Comparison of ENCODE assay signal across 8 mouse cellular contexts in genomic region chr5:107403011-107403946, GRCm38 (mm10). TPM values are rescaled to one million over a fixed set of nuclear protein-coding genes. Genes with fewer than 3 reads are reported as not detected.
DNase-seq lines count a peak whose midpoint lies in the region; ATAC-seq and TF ChIP-seq lines count a peak whose summit lies in the region.

No protein-coding gene starts in this region.

- TF ChIP-seq CTCF in left cerebral cortex, adult 2 months (IDR thresholded peaks at IDR 0.05) = no peak
- TF ChIP-seq CTCF in testis, adult 2 months (IDR thresholded peaks at IDR 0.05; ENCODE audit: control insufficient read depth, insufficient read depth, insufficient replicate concordance, low read depth, low read length) = no peak

- peak; percentile 28 to 35 for DNase-seq in frontal cortex, postnatal 10 days (ENCODE audit: low spot score in 2 of 2)
- no peak for DNase-seq in frontal cortex, postnatal 14 days (ENCODE audit: low spot score in 2 of 2)
- DNase-seq in ES-CJ7 (ENCODE audit: low read depth, low spot score) = peak; percentile 40
- DNase-seq in cerebellum, postnatal 10 days = peak; percentile 56 to 63
- DNase-seq in left cerebral cortex, adult 2 months (ENCODE audit: extremely low spot score in 1 of 2, low spot score in 2 of 2) = peak; percentile 54

- peak overlapping the region; percentile 99 for H3K4me2 ChIP-seq in heart, embryonic 15.5 days
- peak overlapping the region; percentile 89 for H3K4me2 ChIP-seq in midbrain, embryonic 13.5 days (replicated peaks)

- peak overlapping the region; percentile 56 for H3K4me3 ChIP-seq in heart, embryonic 15.5 days
- H3K4me3 ChIP-seq in left cerebral cortex, adult 2 months = peak overlapping the region; percentile 59
- peak overlapping the region; percentile 63 for H3K4me3 ChIP-seq in midbrain, embryonic 13.5 days (replicated peaks)
- peak overlapping the region; percentile 78 for H3K4me3 ChIP-seq in testis, adult 2 months (ENCODE audit: control insufficient read depth, low read depth, low read length)

- no peaks in the 10 kb centered on the region for H3K36me3 ChIP-seq in heart, embryonic 15.5 days
- no peaks in the 10 kb centered on the region for H3K36me3 ChIP-seq in midbrain, embryonic 13.5 days
- no peaks in the 10 kb centered on the region for H3K36me3 ChIP-seq in testis, adult 2 months (ENCODE audit: control insufficient read depth, insufficient read depth, low read length)

- H3K27me3 ChIP-seq in heart, embryonic 15.5 days = peaks cover 22% of the 10 kb centered on the region
- H3K27me3 ChIP-seq in midbrain, embryonic 13.5 days = peaks cover 37% of the 10 kb centered on the region
- H3K27me3 ChIP-seq in testis, adult 2 months (ENCODE audit: control insufficient read depth, insufficient read depth, low read length) = no peaks in the 10 kb centered on the region; the same call in 1 of the 2 replicates

- under 1% methylated on average over 79 of the region's 80 CpGs for WGBS in heart, embryonic 15.5 days
- under 1% methylated on average over 42 of the region's 80 CpGs for WGBS in midbrain, embryonic 13.5 days

- no peak overlapping the region for H3K27ac ChIP-seq in heart, embryonic 15.5 days
- peak overlapping the region; percentile 99 for H3K27ac ChIP-seq in left cerebral cortex, adult 2 months
- H3K27ac ChIP-seq in midbrain, embryonic 13.5 days = no peak overlapping the region
- no peak overlapping the region for H3K27ac ChIP-seq in testis, adult 2 months (ENCODE audit: control insufficient read depth, insufficient read depth, low read depth, low read length)

- peak; percentile 69 for ATAC-seq in heart, embryonic 15.5 days (replicated peaks; ENCODE audit: insufficient number of reproducible peaks, insufficient read depth, low FRiP score, low read depth)
- peak; percentile 90 for ATAC-seq in midbrain, embryonic 13.5 days

- intact Hi-C loops in left cerebral cortex, adult 2 months (cut with DNase I) = no loop called here

- peak overlapping the region; percentile 53 for H3K9ac ChIP-seq in heart, embryonic 15.5 days
- peak overlapping the region; percentile 66 for H3K9ac ChIP-seq in midbrain, embryonic 13.5 days (replicated peaks)

- peaks cover 8% of the 10 kb centered on the region; the same call in 1 of the 2 replicates for H3K4me1 ChIP-seq in heart, embryonic 15.5 days (replicated peaks)
- H3K4me1 ChIP-seq in midbrain, embryonic 13.5 days (replicated peaks) = peaks cover 12% of the 10 kb centered on the region
- peaks cover 6% of the 10 kb centered on the region for H3K4me1 ChIP-seq in testis, adult 2 months (ENCODE audit: control insufficient read depth, insufficient read depth, low read length)

- no peak for TF ChIP-seq POLR2A in testis, adult 2 months (IDR thresholded peaks at IDR 0.05; ENCODE audit: control insufficient read depth, low read depth, low read length)

- H3K9me3 ChIP-seq in heart, embryonic 15.5 days (replicated peaks) = no peaks in the 10 kb centered on the region
- no peaks in the 10 kb centered on the region for H3K9me3 ChIP-seq in midbrain, embryonic 13.5 days

RNA-seq across cellular contexts. Expression of gene Ephx4, which starts 0.7 kb away (rescaled TPM):
- 1.0 and 1.4 TPM in 2 replicates for polyA plus RNA-seq in heart, embryonic 15.5 days (2015; fragmentation: Nextera tagmentation; extraction: Ambion mirVana)
- 10 to 100 TPM; 81.8 to 92.1 TPM for total RNA-seq in left cerebral cortex, adult 2 months (2021)
- 0.77 and 1.1 TPM in 2 replicates for polyA plus RNA-seq in midbrain, embryonic 13.5 days (2015; fragmentation: Nextera tagmentation; extraction: Ambion mirVana)
- polyA plus RNA-seq in testis, adult 2 months (2012; rRNA removed) = 1.7 and 2.1 TPM in 2 replicates

RNA-seq across cellular contexts. Expression of gene Lpcat2b, which starts 28.1 kb away (rescaled TPM):
- polyA plus RNA-seq in heart, embryonic 15.5 days (2015; fragmentation: Nextera tagmentation; extraction: Ambion mirVana) = not detected in 2 replicates
- under 1 TPM in 1 of 2 experiments, not detected in 1; 0.33 TPM for total RNA-seq in left cerebral cortex, adult 2 months (2021)
- not detected in 2 replicates for polyA plus RNA-seq in midbrain, embryonic 13.5 days (2015; fragmentation: Nextera tagmentation; extraction: Ambion mirVana)
- 105 and 113 TPM in 2 replicates for polyA plus RNA-seq in testis, adult 2 months (2012; rRNA removed)

RNA-seq across cellular contexts. Expression of gene Btbd8, which starts 34.5 kb away (rescaled TPM):
- polyA plus RNA-seq in heart, embryonic 15.5 days (2015; fragmentation: Nextera tagmentation; extraction: Ambion mirVana) = 2.7 and 3.7 TPM in 2 replicates
- total RNA-seq in left cerebral cortex, adult 2 months (2021) = 100 to 1,000 TPM; 161 to 177 TPM
- 14.5 and 17.9 TPM in 2 replicates for polyA plus RNA-seq in midbrain, embryonic 13.5 days (2015; fragmentation: Nextera tagmentation; extraction: Ambion mirVana)
- 5.6 and 5.9 TPM in 2 replicates for polyA plus RNA-seq in testis, adult 2 months (2012; rRNA removed)

Comparison
In these comparisons a context has a peak if more than half of its experiments do, and no peak if none do; other contexts are left out.
1. DNase-seq: peak in frontal cortex, postnatal 10 days (2 of 2), ES-CJ7 (single experiment), cerebellum, postnatal 10 days (2 of 2) and left cerebral cortex, adult 2 months (2 of 2); none in frontal cortex, postnatal 14 days (0 of 2).
2. RNA of gene Lpcat2b, which starts 28.1 kb away (polyA plus RNA-seq): 105 to 113 TPM in testis, adult 2 months; not detected in heart, embryonic 15.5 days and not detected in midbrain, embryonic 13.5 days; every median in the first group is over 100 times any median in the second.
3. Peak in every context shown above with its lines, with median percentiles within 50 percentile points of each other: H3K4me3 ChIP-seq.